Mouse (Mus musculus) right cerebral cortex, postnatal 4 days (tissue): Measurements from ENCODE around the gene Bicc1.

ENCODE experiments used
- DNase-seq: peaks from one replicate; pipeline ENCODE4 v3.0.0-alpha.2; 2022

Bicc1 gene

DNA sequence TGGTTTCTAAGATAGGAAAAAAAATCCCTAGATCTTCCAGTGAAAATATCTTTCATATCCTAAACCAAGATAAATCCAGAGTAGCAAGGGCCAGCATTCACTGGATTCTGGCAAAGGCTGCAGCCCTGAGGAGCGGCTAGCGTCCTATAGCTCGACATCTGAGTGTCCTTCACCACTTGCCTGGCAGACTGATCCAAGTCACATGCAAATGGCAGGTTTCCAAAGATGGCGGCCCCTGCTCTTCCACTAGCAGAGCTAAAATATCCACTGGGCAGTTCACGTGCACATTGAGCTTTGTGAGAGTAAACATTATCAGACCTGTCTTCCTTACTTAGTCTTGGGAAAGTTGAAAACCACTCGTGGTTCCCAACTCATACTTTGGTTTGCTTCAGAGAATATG lies 222.1 kb downstream of the Bicc1 start:
- DNase-seq = no peak

DNA sequence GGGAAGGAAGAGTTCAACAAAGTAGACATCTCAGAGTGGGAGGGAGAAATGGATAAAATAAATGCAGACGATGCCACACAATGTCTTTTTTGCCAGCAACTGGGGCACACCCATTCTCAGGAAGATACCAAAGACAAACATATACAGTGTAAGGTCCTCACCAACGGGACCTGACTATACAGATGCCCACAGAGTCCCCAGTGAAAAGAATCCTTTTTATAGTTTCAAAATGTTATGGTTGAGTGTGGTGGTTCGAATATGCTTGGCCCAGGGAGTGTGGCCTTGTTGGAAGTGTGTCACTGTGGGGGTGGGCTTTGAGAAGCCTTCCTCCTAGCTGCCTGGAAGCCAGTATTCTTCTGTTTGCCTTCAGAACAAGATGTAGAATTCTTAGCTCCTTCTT lies 223.5 kb downstream of the Bicc1 start:
- DNase-seq = no peak

GRCm38 (mm10) chr10:70926126-70926525 lies 233.4 kb downstream of the Bicc1 start:
- DNase-seq = no peak

- no peak for DNase-seq
Measured at GRCm38 (mm10) chr10:70924348-70924747, 235.2 kb downstream of the Bicc1 start.

GRCm38 (mm10) chr10:70923936-70924335 lies 235.6 kb downstream of the Bicc1 start:
- no peak for DNase-seq

DNA sequence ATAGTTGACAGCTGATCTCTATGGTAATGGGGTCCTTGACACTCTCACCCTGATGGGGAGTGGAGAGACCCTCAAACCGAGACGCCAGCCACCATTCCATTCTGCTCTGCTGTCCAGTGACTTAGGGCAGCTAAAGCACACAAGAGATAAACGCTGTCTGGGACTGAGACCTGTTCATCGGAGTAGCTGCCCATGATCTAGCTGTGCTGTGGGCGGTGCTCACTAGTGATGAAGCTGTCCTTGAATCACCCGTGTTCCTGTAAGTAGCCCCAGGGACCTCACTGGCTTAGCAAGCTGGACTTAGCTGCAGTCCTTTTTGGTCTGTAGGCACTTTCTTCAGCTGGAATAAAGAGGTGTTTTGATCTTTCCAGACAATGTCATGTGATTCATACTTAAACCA lies 238.0 kb downstream of the Bicc1 start:
- no peak for DNase-seq

DNA sequence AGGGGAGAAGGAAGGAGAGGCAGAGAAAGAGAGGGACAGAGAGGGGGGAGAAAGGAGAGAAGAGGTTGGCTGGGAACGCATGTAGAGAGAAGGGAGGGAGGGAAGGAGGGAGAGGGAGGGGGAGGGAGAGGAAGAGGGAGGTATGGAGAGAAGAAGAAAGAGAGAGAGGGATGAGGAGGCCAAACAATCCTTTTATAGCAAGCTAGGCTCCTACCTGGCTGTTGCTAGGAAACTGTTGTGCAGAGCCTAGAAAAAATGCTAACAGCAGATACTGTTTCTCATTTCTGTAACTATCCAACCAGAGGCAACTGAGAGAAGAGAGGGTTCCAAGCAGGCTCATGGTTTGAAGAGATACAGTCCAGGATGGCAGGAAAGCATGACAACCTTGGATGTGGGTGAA lies 239.6 kb downstream of the Bicc1 start:
- DNase-seq = no peak

DNA sequence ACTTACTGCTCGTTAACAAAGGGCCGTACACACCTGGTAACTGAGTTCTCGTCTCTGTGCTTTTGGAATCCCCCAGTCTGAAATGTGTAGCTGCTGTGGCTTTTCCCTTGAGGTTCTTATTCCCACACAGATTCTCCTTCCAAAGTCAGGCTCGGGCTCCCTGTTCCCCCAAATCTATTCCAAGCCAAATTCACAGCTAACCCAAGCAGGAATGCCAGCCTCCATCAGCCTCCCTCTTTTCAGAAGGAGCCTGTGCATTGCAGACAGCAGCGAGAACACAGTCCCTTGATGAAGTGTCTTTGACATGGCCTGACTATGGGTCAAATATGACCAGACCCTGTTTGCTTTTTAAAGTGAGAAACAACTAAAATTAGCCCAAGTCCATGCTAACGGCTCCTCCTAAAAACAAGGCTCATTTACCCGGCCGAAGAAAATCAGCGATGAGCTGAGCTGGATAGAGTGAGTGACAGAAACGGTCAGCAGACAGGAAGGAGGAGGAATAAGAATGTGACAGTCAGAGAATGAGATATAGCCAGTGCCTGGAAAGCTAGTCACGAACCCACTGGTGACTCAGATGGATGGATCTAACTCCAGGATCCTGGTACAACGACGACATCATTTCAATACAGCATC lies 240.4 kb downstream of the Bicc1 start:
- DNase-seq = no peak

DNA sequence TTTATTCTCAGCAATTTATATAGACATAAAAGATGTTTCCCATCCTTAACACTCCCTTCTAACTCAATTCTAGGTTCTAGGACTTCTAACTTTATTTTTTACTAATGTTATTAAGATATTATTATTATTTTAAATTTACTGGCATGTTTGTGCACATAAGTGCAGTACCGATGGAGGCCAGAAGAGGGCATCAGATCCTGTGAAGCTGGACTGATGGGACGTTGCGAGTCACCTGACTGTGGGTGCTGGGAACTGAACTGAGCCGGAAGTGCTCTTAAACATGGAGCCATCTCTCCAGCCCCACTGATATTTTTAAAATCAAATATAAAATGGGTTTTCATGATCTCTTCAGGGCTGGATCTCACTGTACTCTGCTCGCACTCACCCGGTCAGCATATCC lies 242.8 kb downstream of the Bicc1 start:
- no peak for DNase-seq

- DNase-seq = no peak
Measured at GRCm38 (mm10) chr10:70915096-70915495, 244.4 kb downstream of the Bicc1 start.

GRCm38 (mm10) chr10:70903936-70904335 lies 255.6 kb downstream of the Bicc1 start:
- no peak for DNase-seq

GRCm38 (mm10) chr10:70902751-70903485 lies 256.6 kb downstream of the Bicc1 start:
- DNase-seq = no peak

DNA sequence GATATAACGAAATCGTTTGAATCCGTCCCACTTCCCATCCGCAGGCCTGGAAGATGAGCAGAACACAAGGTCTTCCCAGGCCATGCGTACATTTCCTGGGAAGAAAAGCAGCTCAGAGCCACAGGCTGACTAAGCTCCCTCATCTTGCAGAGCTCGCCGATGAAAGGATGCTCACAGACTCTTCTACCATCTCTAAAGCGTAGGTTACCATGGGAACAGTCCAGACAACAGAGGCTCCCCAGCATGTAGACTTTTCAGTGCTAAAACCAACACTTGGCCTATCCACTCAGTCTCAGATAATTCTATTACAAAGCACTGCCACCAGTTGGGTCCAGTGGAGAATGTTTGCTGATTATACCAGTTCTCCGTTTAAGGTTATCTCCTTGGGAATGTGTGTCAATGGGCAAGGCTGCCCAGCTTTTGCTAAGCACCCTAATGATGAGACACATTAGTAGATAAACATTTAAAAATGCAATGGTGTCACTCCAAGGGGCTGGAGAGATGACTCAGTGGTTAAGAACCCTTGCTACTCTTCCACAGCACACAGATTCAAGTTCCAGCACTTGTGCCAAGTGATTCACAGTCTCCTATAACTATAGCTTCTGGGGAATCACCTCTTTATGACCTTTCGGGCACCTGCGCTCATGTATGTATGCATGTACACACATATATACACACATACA lies 258.2 kb downstream of the Bicc1 start:
- peak; percentile 11 for DNase-seq

DNA sequence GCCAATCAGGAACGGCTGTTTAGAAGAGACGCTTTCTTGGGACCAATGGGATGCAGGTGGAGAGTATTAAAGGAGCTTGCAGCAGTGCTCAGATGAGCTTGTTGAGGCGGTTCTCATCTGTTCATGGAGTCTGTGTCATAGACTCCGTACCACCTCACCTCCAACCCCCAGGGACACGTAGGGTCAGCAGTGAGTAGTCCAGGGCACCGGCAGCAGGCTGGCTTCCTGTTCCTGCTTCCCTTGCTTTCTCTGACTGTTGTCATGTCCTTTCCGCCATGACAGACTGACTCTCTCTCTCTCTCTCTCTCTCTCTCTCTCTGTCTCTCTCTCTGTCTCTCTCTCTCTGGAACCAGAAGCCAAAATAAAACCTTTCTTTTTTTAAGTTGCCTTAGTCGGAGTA lies 263.6 kb downstream of the Bicc1 start:
- DNase-seq = no peak

DNA sequence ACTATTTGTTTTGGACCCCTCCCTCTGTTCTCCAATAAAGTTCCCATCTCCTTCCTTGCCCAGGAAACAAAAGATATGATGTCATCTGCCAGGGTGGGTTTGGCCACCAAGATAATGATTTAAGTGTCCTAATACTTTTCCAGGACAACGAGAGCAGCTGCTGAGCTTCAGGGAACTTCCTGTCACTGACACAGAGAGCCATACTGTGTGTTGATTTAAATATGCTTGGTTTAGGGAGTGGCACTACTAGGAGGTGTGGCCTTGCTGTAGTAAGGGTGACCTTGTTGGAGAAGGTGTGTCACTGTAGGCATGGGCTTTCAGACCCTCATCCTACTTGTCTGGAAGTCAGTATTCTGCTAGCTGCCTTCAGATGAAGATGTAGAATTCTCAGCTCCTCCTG lies 281.5 kb downstream of the Bicc1 start:
- DNase-seq = no peak

- no peak for DNase-seq
Measured at GRCm38 (mm10) chr10:70877631-70878030, 281.9 kb downstream of the Bicc1 start.

GRCm38 (mm10) chr10:70876522-70876921 lies 283.0 kb downstream of the Bicc1 start:
- DNase-seq = no peak

DNA sequence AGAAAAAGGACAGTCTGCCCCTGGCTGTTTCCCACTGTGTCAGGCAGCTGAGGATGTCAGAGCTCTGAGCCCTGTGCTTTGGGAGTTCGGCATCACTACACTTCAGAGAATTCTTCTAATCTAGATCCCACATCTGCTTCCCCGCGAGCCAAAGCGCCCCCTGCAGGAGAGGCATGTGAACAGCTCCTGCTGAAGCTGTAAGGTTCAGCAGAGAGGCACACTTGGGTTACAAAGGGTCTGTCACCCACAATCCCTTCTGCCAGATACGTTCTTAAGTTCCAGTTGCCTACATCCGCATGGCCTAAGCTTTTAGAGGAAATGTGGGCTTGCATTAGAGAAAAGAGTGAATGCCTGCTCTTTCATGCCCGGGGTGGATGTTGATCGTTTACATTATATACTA lies 283.4 kb downstream of the Bicc1 start:
- DNase-seq = no peak

- no peak for DNase-seq
Measured at GRCm38 (mm10) chr10:70874994-70875538, 284.4 kb downstream of the Bicc1 start.
